Mouse (Mus musculus) stomach, embryonic 16.5 days (tissue): ENCODE results near the gene Gstm5. TPM values are rescaled to one million over a fixed set of nuclear protein-coding genes. Genes with fewer than 3 reads are reported as not detected.
"Not testable (repeated sequence)": the region's sequence is repeated elsewhere in the genome, so short reads cannot be mapped to it uniquely, and the experiment has no call there.

Experiments used
- ATAC-seq: fragments of 200-750 bp; cut with Nextera tagmentation; 2 replicates; pipeline ENCODE4 v1.8.0; 2017; ENCODE audit warnings: moderate number of reproducible peaks, moderate TSS enrichment; ENCODE audit not compliant: insufficient read depth, low FRiP score
- H3K27ac ChIP-seq: fragments of 300-500 bp; sonication (generic); 2 replicates; pipeline ENCODE4 v1.5.1; 2014; ENCODE audit warnings: low read length
- H3K27me3 ChIP-seq: fragments of 300-500 bp; sonication (generic); 2 replicates; pipeline ENCODE4 v1.6.1; 2014; ENCODE audit warnings: low read length, control low read depth, mixed read lengths; ENCODE audit not compliant: control insufficient read depth, insufficient read depth
- H3K36me3 ChIP-seq: fragments of 300-500 bp; sonication (generic); 2 replicates; pipeline ENCODE4 v1.6.1; 2014; ENCODE audit warnings: low read length; ENCODE audit not compliant: control insufficient read depth, insufficient read depth
- H3K4me1 ChIP-seq: fragments of 300-500 bp; sonication (generic); 2 replicates; pipeline ENCODE4 v1.6.1; 2014; ENCODE audit warnings: low read length, control low read depth, mixed read lengths; ENCODE audit not compliant: control insufficient read depth, insufficient read depth
- H3K4me2 ChIP-seq: fragments of 300-500 bp; sonication (generic); 2 replicates; pipeline ENCODE4 v1.6.1; 2014; ENCODE audit warnings: low read depth, low read length, mixed read lengths
- H3K4me3 ChIP-seq: fragments of 300-500 bp; sonication (generic); replicated peaks from 2 replicates; pipeline ENCODE4 v1.5.1; 2014; ENCODE audit warnings: mild to moderate bottlenecking, low read length
- H3K9ac ChIP-seq: fragments of 300-500 bp; sonication (generic); 2 replicates; pipeline ENCODE4 v1.6.1; 2014; ENCODE audit warnings: low read length
- H3K9me3 ChIP-seq: fragments of 300-500 bp; sonication (generic); replicated peaks from 2 replicates; pipeline ENCODE4 v1.6.1; 2016; ENCODE audit warnings: low read length, control low read depth; ENCODE audit not compliant: control insufficient read depth
- WGBS: fragments of 180-500 bp; shearing (Covaris S2); extraction: QIAGEN DNeasy Blood & Tissue Kit; methylation state at CpG from one replicate; pipeline ENCODE4 v1.1.7; 2014; 5-methylcytosine and 5-hydroxymethylcytosine counted together
- polyA plus RNA-seq: library from polyadenylated mRNA; unstranded; fragments of >200 nt; fragmentation: Nextera tagmentation; extraction: Ambion mirVana; gene quantifications from 2 replicates; pipeline ENCODE4 v1.2.1, GENCODE M21; 2015

Gene Gstm5
- polyA plus RNA-seq, 1 experiment from 2014 or later: 144 TPM

GRCm38 (mm10) chr3:107853232-107854181, 42.1 kb upstream of the Gstm5 start:
- H3K4me2 ChIP-seq: no peak overlapping the region
- no peaks in the 10 kb centered on the region for H3K9me3 ChIP-seq
- peaks cover 27% of the 10 kb centered on the region for H3K4me1 ChIP-seq
- no peak overlapping the region for H3K4me3 ChIP-seq
- no peak overlapping the region for H3K27ac ChIP-seq
- WGBS: 80% methylated on average over 17 of the region's 17 CpGs
- no peaks in the 10 kb centered on the region for H3K36me3 ChIP-seq
- no peaks in the 10 kb centered on the region for H3K27me3 ChIP-seq
- no peak for ATAC-seq
- no peak overlapping the region for H3K9ac ChIP-seq

DNA sequence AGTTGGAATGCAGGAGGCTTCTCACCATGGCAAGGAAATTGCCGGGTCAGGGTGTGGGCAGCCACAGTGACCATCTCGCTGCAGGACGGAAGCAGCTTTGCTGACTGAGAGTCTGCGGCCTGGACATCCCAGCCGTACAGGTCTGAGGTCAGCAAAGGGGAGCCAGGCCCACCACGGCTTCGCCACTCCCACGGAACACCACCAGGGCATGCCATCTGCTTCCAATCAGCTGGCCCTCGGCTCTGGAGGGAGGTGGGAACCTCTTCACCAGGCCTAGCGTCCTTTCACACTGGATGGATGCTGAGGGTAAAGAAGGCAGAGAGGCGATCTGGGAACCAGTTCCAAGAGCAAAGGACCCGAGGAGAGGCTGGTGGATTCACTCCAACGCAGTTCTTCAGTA, 40.3 kb upstream of the Gstm5 start:
- WGBS: 82% methylated on average over 13 of the region's 13 CpGs
- H3K9me3 ChIP-seq: no peaks in the 10 kb centered on the region
- H3K4me2 ChIP-seq: no peak overlapping the region
- no peaks in the 10 kb centered on the region for H3K36me3 ChIP-seq
- H3K27ac ChIP-seq: no peak overlapping the region
- no peak overlapping the region for H3K4me3 ChIP-seq
- ATAC-seq: no peak
- H3K27me3 ChIP-seq: no peaks in the 10 kb centered on the region
- peaks cover 11% of the 10 kb centered on the region for H3K4me1 ChIP-seq
- H3K9ac ChIP-seq: no peak overlapping the region

GRCm38 (mm10) chr3:107857646-107858045, 38.0 kb upstream of the Gstm5 start:
- ATAC-seq: 0 out of 2 replicates have a peak, but pooled peaks have one; percentile 16
- Histone ChIP-seq H3K27ac (peak overlapping the region; percentile 50; the same call in 1 of the 2 replicates), H3K4me3 (no peak overlapping the region), H3K9ac (no peak overlapping the region), H3K9me3 (no peaks in the 10 kb centered on the region), H3K36me3 (no peaks in the 10 kb centered on the region), H3K4me2 (no peak overlapping the region), H3K4me1 (0 out of 2 replicates have a peak, but pooled peaks cover 7% of the 10 kb centered on the region), H3K27me3 (no peaks in the 10 kb centered on the region)
- WGBS: 49% methylated on average over 6 of the region's 6 CpGs

GRCm38 (mm10) chr3:107861483-107861882, 34.1 kb upstream of the Gstm5 start:
- WGBS: 80% methylated on average over 5 of the region's 5 CpGs
- not testable (repeated sequence) for H3K4me2 ChIP-seq, ATAC-seq, H3K4me3 ChIP-seq, H3K9ac ChIP-seq, H3K27me3 ChIP-seq, H3K36me3 ChIP-seq, H3K4me1 ChIP-seq, H3K27ac ChIP-seq, H3K9me3 ChIP-seq

DNA sequence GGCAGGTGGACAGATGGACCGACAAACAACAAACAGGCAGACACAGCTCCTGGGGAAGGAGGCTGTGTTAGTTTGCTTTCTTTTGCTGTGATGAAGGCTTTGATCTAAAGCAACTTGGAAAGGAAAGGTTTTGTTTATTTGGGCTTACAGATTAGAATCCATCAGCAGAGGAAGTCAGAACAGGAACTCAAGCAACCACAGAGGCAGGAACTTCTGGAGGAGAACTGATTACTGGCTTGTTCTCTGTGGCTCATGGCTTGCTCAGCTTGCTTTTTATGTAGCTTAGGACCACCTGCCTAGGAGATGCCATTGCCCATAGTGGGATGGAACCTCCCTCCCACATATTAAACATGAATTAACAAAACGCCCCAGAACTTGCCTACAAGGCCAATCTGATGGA, 33.1 kb upstream of the Gstm5 start:
- no peak overlapping the region for H3K4me2 ChIP-seq

GRCm38 (mm10) chr3:107863471-107863870, 32.1 kb upstream of the Gstm5 start:
- Histone ChIP-seq H3K9ac (no peak overlapping the region), H3K27ac (no peak overlapping the region), H3K9me3 (no peaks in the 10 kb centered on the region), H3K4me1 (peaks cover 2% of the 10 kb centered on the region; the same call in 1 of the 2 replicates), H3K27me3 (no peaks in the 10 kb centered on the region), H3K4me2 (no peak overlapping the region), H3K4me3 (no peak overlapping the region), H3K36me3 (no peaks in the 10 kb centered on the region)
- 60% methylated on average over 5 of the region's 5 CpGs for WGBS
- ATAC-seq: no peak

More for the DNA sequence above, 33.1 kb upstream of the Gstm5 start:
- 65% methylated on average over 2 of the region's 2 CpGs for WGBS
- no peak overlapping the region for H3K9ac ChIP-seq
- H3K27ac ChIP-seq: no peak overlapping the region
- no peaks in the 10 kb centered on the region for H3K9me3 ChIP-seq
- no peak for ATAC-seq
- no peaks in the 10 kb centered on the region for H3K36me3 ChIP-seq
- no peak overlapping the region for H3K4me3 ChIP-seq
- no peaks in the 10 kb centered on the region for H3K27me3 ChIP-seq
- peaks cover 8% of the 10 kb centered on the region; the same call in 1 of the 2 replicates for H3K4me1 ChIP-seq

DNA sequence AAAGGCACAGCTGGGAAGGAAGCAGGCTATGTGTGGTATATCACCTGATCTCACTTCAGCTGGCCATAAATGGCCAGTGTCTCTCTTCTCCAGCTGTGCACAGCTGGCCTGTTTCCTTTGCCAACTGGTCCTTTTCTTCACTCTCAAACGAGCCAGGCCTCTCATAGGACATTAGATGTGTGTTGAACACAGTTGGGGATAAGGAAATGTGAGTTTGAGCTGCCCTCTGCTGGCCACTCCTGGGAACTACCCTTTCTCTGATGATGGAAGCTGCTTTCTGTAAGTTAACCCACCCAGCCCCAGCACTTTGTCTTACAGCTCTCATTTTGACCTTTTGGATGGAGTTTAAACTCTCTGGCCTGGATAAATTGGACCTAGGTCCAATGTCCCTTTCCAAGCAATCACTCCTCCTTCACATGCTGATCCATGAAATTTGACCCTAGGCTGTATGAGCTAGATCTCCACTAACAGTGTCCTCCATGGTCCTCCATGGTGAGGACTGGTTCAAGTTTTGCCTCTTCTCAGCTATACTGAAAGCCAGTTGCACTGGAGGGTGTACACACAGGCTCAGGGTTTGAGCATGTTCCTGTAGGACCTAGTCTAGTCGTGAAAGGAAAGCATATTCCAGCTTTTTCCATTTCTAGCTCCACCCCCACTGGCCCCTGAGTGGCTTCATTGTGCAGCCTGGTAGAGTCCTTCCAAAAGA, 31.6 kb upstream of the Gstm5 start:
- no peaks in the 10 kb centered on the region for H3K36me3 ChIP-seq
- no peaks in the 10 kb centered on the region for H3K9me3 ChIP-seq
- no peak overlapping the region for H3K27ac ChIP-seq
- 11% methylated on average over 2 of the region's 2 CpGs for WGBS
- no peak overlapping the region for H3K9ac ChIP-seq
- peak; percentile 65 for ATAC-seq
- H3K4me3 ChIP-seq: no peak overlapping the region
- no peak overlapping the region for H3K4me2 ChIP-seq
- no peaks in the 10 kb centered on the region for H3K27me3 ChIP-seq
- peaks cover 2% of the 10 kb centered on the region; the same call in 1 of the 2 replicates for H3K4me1 ChIP-seq

GRCm38 (mm10) chr3:107865364-107866091, 30.1 kb upstream of the Gstm5 start:
- no peak overlapping the region for H3K4me2 ChIP-seq
- no peaks in the 10 kb centered on the region for H3K36me3 ChIP-seq
- WGBS: 49% methylated on average over 10 of the region's 10 CpGs
- no peaks in the 10 kb centered on the region for H3K27me3 ChIP-seq
- H3K9ac ChIP-seq: no peak overlapping the region
- H3K4me3 ChIP-seq: no peak overlapping the region
- peaks cover 2% of the 10 kb centered on the region; the same call in 1 of the 2 replicates for H3K4me1 ChIP-seq
- H3K9me3 ChIP-seq: no peaks in the 10 kb centered on the region
- ATAC-seq: peak; percentile 78
- H3K27ac ChIP-seq: peak overlapping the region; percentile 79
